Mouse (Mus musculus) left cerebral cortex, postnatal 36 days (tissue): ENCODE results near the gene Plau. TPM values are rescaled to one million over a fixed set of nuclear protein-coding genes. Genes with fewer than 3 reads are reported as not detected.

ENCODE experiments used
- DNase-seq, 2 experiments: peaks; one replicate each; pipeline ENCODE4 v3.0.0; 2021 to 2022; ENCODE audit warnings: low spot score in 2 of 2, mixed read lengths in 1 of 2
- intact Hi-C: fragments of 180-260 bp; cut with DNase I; formaldehyde crosslinking; loops from one replicate; pipeline ENCODE4 v1.15.1; 2025
- total RNA-seq, 2 experiments: library from RNA; stranded (reverse); gene quantifications; 2 replicates each; pipeline ENCODE4 v1.2.3; 2021

The Plau gene
- total RNA-seq = 1 to 10 TPM; 6.0 to 8.3 TPM

GRCm38 (mm10) chr14:20836171-20836904 is at the start of gene Plau:
Gene Plau (plus strand): TSS chr14:20836660.
- DNase-seq = peak; percentile 45 to 55
- intact Hi-C loops = no loop called here

- intact Hi-C loops = no loop called here
- no peak for DNase-seq
These were observed 48.3 kb upstream of the Plau start for GRCm38 (mm10) chr14:20788151-20788550.

- intact Hi-C loops = no loop called here
- no peak for DNase-seq
These were observed 46.9 kb upstream of the Plau start for GRCm38 (mm10) chr14:20789593-20789992.

GRCm38 (mm10) chr14:20790445-20790844 is 46.0 kb upstream of the Plau start:
- intact Hi-C loops = loop anchor here (5.0 kb wide), 1 partner anchor 58 kb away; the partner anchor contains the start of gene Ndst2
- DNase-seq = peak in 1 of 2 experiments; percentile 44

DNA sequence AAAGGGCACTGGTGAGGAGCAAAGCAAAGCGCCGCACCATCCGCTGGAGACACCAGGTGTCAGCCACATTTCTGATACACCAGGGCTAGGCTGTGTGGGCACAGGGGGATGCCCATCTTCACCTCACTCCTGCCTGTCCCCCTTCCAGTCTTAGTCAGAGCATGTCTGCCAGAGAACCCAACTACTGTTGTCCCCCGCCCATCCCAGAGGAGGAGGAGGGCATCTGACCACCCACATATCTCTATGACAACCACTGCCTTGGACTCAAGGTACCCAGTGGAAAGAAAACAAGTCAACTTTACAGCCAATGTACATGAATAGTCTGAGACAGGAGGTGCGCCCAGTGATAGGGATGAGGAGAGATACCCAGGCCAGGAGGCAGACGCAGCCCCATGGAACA is 45.5 kb upstream of the Plau start:
- peak in 1 of 2 experiments; percentile 43 for DNase-seq
- intact Hi-C loops = loop anchor here (5.0 kb wide), 1 partner anchor 59 kb away; the partner anchor contains the start of gene Ndst2

DNA sequence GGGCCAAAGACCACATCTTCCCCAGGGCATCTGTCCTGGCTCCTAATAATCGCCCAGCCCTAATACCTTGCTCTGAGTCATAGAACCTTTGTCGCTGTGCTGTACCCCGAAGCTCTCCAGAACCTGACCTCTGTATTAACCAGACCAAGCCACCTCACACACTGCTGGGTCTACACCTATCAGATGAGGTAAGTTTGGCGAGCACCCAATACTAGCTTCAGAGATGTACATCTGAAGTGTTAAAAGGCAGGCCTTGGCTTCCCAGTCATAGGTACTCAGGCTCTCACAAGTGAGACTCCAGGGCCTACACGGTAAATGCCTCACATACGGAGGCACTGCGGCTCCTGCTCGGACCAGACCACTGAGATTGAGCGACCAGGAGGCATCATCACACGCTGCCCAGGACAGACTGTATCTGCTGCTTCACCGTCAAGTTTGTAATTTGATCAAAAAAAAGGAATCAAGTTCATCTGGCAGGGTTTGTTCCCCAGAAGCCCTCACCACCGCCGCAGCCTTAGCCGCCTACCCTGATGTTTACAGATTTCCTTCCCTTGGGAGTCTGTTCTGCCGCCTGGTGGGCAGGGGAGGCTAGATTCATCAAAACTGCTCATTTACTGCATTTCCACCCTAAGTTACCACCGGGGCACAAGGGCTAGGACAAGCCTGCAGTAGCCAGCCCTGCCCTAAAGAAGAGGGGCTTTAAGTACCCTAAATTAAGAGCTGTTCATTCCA is 44.8 kb upstream of the Plau start:
- intact Hi-C loops = loop anchor here (2.0 to 5.0 kb wide), 2 partner anchors 25 to 59 kb away; partner anchors contain the start of gene Ndst2
- peak in 1 of 2 experiments; percentile 50 for DNase-seq

DNA sequence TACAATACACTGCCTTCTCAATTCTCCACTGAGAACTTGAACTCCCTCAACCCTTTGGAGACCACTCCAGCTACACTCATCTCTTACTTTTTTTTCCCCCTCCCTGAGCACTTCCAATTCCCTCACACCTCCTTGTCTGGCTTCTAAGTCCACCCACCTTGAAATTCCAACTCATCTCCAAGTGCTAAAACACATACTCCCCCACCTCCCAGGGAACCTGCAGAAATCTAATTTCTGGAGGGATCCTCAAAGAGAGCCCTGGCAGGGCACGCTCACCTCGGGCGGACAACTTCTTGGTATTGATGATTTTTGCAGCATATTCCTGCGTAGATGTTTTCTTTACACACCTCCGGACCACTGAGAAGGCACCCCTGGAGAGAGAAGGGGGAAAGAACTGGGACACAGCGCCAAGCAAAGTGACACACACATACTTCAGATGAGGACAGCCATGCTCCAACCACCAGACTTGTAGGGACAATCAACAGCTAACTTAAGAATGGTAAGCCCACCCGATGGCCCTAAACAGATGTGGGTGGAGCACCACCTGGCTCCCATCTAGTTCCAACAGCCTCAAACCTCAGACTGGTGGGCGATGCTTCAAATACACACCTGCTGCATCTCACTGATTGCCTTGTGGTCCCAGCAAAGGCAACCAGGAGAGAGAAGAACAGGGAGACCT is 44.1 kb upstream of the Plau start:
- DNase-seq = peak in 1 of 2 experiments; percentile 49
- intact Hi-C loops = loop anchor here (2.0 to 5.0 kb wide), 2 partner anchors 26 to 60 kb away; partner anchors contain the start of gene Ndst2

GRCm38 (mm10) chr14:20792922-20793757 is 43.3 kb upstream of the Plau start:
- intact Hi-C loops = loop anchor here (2.0 to 5.0 kb wide), 2 partner anchors 26 to 61 kb away; partner anchors contain the start of gene Ndst2
- DNase-seq = peak in 1 of 2 experiments; percentile 36

GRCm38 (mm10) chr14:20793758-20794531 is 42.5 kb upstream of the Plau start, which contains the start of gene Camk2g:
Gene Camk2g (minus strand): TSS chr14:20794088.
- intact Hi-C loops = loop anchor here (1.0 to 5.0 kb wide), 3 partner anchors 27 to 62 kb away; partner anchors contain the start of gene Ndst2
- DNase-seq = peak; percentile 75 to 82

GRCm38 (mm10) chr14:20794589-20794988 is 41.9 kb upstream of the Plau start:
- intact Hi-C loops = loop anchor here (1.0 to 5.0 kb wide), 2 partner anchors 37 to 62 kb away; partner anchors contain the start of gene Ndst2
- no peak for DNase-seq

GRCm38 (mm10) chr14:20795423-20796152 is 40.9 kb upstream of the Plau start:
- intact Hi-C loops = no loop called here
- DNase-seq = no peak

DNA sequence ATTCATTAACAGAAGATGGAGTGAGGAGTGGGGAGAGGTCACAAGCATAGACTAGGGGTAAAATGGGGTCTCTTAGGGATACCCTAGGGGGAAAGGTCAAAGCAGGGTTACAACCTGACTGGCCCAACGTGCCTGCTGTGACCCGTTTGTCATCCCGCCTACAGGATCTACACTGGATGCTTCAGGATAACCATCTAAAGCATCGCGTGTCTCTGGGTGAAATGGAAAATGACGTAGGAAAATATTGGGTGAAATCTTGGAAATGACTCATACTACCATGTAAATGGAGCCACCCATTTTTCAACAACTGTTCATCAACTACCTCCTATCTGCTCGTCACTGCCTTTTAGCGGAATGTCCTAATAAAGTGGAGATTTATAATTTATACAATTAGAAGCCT is 40.3 kb upstream of the Plau start:
- DNase-seq = no peak
- intact Hi-C loops = no loop called here

DNA sequence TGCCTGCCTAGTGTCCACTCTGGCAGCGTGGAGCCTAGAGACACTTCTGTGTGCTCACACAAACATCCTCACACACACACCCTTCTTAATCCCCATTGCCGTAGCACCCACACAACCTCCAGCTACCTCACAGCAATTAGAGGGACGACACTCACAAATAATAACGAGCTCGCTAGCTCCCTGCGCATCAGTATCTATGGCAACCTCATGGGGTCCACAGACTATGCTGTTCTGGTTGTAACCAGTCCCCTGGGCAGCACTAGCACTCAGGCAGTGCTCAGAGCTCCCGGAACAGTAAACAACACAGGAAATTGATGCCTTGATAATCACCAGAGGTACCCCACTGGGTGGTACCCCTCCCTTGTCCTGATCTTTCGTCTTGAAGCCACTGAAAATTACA is 39.8 kb upstream of the Plau start:
- DNase-seq = no peak
- intact Hi-C loops = no loop called here

DNA sequence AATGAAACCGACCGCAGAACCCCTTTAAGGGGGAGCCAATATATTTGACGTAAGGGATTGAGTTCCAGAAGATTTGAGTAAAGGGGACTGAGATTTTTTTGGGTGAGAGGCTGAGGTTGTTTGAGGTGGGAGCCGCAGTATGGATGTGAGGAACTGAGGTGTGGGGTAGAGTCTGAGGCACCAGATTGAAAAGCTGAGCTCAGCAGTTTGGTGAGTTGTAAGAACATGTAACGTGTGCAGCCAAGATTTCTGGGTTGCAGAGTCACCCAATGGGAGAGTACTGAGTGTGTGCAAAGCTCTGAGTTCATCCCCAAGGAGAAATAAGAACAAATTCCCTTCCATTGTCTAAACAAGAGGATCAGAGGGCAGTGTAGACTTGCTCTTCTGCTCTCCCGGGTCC is 38.2 kb upstream of the Plau start:
- intact Hi-C loops = no loop called here

GRCm38 (mm10) chr14:20798761-20799160 is 37.7 kb upstream of the Plau start:
- intact Hi-C loops = no loop called here
- DNase-seq = peak; percentile 83 to 87

More for the DNA sequence above, 38.2 kb upstream of the Plau start:
- DNase-seq = no peak

GRCm38 (mm10) chr14:20802926-20803605 is 33.4 kb upstream of the Plau start:
- DNase-seq = no peak
- intact Hi-C loops = loop anchor here (1.0 to 10.0 kb wide), 3 partner anchors 70 to 312 kb away; no protein-coding TSS in a partner anchor

- intact Hi-C loops = loop anchor here (1.0 to 10.0 kb wide), 3 partner anchors 70 to 311 kb away; no protein-coding TSS in a partner anchor
- DNase-seq = peak; percentile 62 to 74
These were observed 32.9 kb upstream of the Plau start for GRCm38 (mm10) chr14:20803606-20803938.
